Mouse (Mus musculus) spleen, adult 2 months (tissue): ENCODE data around the gene Fam98b.

ENCODE experiments used
- CTCF ChIP-seq: fragments of 200-500 bp; IDR thresholded peaks from 2 replicates; pipeline ENCODE4 v1.5.1; 2011; ENCODE audit warnings: mild to moderate bottlenecking, inconsistent platforms; ENCODE audit not compliant: insufficient read depth, insufficient read length, insufficient replicate concordance; ENCODE audit errors: extremely low read depth
- POLR2A ChIP-seq: fragments of 200-500 bp; IDR thresholded peaks from 2 replicates; pipeline ENCODE4 v1.6.1; 2011; ENCODE audit warnings: low read depth, low read length, inconsistent platforms

DNA sequence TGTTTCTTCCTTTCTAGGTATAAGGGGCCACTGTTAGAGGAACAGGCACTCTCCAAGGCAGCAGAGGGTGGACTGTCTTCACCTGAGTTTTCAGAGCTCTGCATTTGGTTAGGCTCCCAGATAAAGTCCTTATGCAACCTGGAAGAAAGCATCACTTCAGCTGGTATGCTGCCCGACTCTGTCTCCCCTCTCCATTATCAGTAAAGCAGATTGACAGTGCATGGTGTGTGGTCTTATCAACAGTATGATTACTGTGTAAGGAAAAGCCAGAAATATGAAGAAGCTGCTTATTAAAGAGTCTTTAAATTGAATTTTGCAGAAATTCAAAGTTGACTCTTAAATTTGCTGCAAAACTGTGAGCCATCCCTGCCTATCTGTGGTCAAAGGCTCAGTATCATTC lies 8.1 kb downstream of the Fam98b start:
- TF ChIP-seq POLR2A (no peak), CTCF (no peak)
